Mouse (Mus musculus): Measurements from ENCODE around the gene Aggf1.
"Not testable (repeated sequence)": the region's sequence is repeated elsewhere in the genome, so short reads cannot be mapped to it uniquely, and the experiment has no call there.

Aggf1 gene

DNA sequence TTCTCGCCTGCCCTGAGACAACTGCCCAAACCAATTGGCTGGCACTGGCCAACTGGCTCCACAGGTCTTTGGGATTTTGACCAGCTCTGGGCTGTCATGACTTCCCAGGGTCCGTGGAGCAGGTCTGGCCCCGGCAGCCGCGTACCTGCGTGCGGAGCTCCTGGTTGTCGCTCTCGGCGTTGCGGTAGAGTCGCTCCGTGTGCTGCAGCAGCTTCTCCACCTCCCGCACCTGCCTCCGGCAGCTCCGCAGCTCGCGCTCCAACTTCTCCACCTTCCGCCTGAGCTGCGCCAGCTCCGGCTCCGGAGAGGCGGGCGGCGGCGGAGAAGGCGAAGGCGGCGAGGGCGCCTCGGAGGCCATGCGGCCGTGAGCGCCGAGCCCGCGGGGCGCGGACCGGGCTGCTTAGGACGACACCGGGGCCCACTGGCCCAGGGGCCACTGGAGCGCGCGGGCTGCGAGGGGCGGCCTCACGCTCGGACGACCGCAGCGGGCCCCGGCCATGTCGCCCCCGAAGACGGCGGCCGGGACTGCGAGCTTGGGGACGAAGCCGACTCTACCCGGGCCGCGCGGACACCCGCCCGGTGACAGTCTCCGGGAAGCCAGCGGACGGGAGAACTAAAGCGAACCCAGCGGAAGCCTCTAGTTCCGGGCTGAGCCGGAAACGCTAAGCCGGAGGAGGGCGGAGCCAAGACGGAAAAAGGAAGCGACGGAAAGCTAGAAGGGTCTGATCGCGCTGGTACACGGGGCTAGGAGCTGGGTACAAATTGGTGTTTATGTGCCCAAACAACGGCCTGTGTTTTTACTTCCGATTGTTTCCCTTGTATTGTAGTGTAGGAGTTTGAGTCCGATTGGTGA is at the start of gene Aggf1:
Gene Aggf1 (minus strand): TSS at position 652 of the 853 bp plus-strand sequence.
- DNase-seq (ENCODE audit: low read depth, low spot score) = peak; percentile 90

DNA sequence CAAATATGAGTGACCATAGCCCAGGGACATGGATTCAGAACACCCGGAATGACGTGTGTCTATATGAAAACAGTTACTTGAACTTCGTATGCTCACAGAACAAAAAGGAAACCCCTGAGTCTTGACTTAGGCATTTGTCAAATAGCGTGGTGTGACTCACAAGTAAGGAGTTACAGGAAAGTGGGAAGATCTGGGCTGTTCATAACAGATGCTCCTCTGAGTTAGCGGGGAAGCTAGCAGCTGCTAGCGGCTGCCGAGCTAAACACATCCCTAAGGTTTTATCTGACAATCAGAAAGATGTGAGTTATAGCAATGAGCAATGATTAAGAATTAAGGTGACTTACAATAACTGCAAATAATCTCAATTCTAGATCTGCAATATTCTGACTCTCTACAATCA is 49.8 kb upstream of the Aggf1 start:
- DNase-seq (ENCODE audit: low read depth, low spot score) = no peak

DNA sequence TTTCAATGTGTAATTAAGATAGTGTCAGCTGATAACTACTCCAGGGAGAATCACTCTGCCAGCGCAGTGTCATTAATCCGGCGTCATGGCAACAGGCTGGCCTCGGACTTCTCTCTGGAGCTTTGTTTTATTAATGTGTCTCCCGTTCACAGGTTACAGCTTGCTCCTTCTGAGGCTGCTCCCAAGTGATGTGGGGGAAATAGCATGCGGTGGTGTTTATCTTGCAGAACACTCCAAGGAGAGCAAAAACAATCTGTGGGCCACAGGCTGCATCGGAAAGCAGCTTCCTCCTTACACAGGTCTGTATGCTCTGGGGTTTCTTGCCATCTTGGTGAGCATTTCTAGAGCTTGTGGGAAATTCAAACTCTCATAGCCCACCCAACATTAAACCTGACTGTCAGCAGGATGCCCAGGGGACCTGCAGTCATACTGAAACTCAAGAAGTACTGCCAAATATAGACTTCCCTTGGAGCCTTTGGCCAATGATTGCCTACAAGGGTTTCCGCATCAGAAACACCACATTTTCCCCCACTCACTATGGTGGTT is 44.1 kb upstream of the Aggf1 start:
- DNase-seq (ENCODE audit: low read depth, low spot score) = peak; percentile 17

DNA sequence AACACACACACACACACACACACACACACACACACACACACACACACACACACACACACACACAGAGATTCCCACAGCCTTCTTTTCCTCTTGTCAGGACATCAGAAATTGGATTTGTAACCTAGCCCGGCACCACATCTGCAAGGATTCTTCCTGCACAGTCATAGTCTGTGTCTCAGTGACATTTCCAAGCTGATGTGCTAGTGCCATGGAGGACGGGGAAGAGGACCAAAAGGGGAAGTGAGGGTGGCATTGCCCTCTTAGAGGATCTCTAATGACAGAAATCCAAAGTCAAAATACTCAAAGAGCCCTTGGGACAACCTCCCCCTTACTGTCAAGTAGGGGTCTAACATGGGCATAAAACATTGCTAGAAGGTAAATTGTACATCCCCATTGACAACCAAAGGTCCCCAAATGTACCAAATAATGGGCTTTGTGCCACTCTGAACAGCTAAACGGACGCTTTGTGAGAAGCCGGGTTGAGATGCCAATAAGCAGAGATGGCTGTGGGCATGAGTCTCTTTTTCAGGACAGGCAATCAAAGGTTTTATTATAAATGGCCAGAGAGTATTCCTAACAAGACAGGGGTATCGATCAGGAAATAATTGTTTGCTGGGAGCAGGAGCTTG is 43.5 kb upstream of the Aggf1 start:
- DNase-seq (ENCODE audit: low read depth, low spot score) = no peak

DNA sequence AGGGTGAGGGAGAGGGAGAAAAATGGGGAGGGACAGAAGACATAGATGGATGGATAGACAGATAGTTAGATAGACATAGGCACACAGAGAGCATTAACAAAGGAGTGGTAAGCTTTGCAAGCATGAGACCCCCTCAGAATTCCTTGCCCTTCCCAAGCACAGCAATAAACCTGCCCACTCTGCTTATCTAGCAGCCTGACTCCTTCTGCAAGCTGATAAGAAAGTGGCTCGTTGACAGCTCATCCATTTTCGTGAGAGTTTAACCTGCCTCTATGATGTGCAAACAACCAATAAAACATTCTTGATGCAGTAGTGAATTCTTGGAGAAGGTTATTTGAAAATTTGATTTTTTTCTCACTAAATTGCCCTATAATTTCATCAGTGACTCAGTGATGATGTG is 37.1 kb upstream of the Aggf1 start:
- DNase-seq (ENCODE audit: low read depth, low spot score) = no peak

DNA sequence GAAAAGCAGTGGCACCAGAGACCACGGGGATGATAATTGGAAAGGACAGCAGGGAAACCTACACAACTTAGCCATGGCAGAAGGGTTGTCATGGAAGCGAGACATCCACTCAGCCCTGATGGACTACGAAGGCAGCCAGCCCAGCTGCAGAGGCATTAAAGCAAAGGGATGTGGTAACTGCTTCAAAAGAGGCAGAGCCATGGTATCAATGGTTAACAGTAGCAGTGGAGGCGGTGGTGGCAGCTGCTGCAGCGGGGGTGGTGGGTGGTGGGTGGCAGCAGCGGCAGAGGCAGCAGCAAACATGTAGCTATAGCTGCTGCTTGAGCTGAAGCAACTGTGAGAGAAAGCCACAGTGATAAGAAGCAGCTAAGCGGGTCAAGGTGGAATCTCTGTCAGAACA is 18.1 kb upstream of the Aggf1 start:
- peak; percentile 19 for DNase-seq (ENCODE audit: low read depth, low spot score)

DNA sequence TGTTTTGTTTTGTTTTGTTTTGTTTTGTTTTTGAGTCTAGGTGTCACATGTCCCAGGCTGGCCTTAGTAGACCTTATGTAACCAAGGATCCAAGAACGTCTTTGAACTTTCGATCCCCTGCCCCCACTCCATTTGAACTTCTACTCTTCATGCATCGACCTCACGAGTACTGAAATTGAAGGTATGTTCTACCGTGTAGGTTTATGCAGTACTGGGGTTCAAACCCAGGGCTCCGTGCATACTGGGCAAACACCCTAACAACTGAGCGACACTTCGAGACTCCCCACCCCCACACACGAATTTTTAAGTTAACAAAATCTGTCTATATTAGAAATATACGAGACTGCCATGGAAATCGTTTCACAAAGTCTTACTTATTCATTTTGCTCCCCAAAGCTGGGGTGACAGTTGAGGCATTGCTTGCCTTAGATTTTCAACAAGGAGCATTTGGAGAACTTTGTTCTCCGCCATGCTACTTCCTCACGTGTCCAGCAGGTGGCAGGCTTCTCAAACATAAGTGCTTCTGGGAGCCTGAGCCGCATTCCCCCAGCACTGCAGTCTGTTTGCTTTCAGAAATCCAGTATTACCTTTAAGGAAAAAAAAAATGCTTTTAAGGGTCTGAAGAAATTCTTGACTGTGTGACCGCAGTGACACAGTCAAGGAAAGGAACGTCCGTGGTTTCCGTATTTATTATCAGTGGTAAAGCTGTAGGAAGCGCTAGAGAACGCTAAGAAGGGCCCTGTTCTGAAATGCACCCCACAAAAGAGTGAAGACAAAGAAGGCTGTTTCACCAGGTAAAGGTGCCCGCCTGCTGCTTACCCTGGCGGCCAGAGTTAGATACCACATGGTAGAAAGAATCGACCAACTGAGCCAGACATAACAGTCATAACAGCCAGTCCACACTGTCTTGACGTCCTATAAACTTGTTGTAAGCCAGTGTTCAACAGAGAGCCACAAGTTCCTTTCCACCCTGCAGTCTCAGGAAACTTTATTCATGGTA is 15.0 kb upstream of the Aggf1 start:
- DNase-seq (ENCODE audit: low read depth, low spot score) = peak; percentile 76

DNA sequence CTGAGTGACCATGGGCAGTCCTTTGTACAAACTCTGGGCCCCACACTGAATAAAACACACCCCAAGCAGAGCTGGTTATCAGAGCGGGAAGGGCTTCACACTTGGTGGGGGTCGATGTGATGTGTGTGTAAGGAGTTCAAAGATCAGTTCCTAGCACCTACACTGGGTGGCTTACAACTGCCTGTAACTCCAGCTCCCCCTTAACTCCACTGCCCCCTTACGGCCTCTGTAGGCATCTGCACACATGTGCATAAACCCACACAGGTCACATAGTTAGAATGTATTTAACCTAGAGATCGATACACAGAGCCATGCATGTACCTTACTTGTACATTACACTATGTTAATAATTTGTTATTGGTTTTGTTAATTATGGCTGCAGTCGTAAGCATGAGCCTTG is 13.1 kb upstream of the Aggf1 start:
- DNase-seq (ENCODE audit: low read depth, low spot score) = no peak

DNA sequence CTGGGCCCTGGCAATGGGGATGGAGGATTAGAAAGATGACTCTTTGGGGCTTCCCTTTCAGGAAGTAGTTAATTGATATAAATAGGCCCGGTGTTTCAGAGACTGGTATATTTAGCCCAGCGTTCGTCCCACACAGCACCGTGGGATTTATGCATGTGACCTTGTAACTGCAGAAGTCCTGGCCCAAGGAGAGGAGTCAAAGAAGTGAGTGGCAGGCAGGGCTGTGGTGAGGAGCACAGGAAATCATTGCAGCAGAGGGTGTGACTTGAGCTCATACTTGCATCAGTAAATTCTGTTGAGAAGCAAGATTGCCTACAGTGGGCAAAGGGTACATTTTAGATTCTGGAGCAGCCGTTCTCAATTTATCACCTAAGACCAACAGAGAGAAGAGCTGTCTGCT is 7.3 kb upstream of the Aggf1 start:
- DNase-seq (ENCODE audit: low read depth, low spot score) = no peak

DNA sequence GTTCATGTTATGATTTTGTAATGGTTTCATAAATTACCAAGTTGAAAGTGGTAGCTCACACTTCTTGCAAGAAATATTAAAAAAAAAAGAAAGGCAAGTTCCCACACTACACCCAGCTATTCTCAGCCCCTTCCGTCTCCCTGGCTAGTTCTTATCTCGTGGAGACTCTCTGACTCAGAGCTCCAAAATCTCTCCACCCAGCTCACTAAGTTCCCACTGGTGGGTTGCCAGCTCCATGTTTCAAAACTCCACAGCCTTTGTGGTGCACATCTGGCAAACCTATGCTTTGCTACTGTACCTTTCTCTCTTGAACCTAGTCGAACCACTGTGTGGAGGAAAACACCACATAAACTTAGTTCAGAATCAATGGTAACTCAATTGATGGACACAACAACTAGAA is 3.5 kb upstream of the Aggf1 start:
- no peak for DNase-seq (ENCODE audit: low read depth, low spot score)

DNA sequence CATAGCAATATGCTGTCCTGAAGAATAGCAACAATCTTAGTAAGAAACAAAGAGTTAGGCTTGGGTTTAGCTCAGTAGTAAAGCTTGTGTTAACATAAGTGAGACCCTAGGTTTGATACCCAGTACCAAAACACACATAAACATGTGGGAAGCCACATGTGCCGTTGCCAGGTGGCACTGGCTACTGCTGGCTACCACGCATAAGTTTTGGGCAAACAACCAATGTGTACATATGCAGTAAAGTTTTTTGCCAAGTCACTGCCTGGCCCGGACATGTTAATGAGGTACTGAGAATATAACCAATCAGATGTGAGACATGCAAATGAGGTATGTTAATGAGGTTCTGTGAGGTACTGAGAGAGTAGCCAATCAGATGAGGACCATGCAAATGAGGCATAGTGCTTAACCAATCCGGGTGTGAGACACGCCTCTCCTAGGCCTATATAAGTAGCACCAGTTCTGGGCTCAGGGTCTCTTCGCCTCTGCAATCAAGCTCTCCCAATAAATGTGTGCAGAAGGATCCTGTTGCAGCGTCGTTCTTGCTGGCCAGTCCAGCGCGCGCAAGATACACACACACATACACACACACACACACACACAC is 1.6 kb upstream of the Aggf1 start:
- not testable (repeated sequence) for DNase-seq (ENCODE audit: low read depth, low spot score)

DNA sequence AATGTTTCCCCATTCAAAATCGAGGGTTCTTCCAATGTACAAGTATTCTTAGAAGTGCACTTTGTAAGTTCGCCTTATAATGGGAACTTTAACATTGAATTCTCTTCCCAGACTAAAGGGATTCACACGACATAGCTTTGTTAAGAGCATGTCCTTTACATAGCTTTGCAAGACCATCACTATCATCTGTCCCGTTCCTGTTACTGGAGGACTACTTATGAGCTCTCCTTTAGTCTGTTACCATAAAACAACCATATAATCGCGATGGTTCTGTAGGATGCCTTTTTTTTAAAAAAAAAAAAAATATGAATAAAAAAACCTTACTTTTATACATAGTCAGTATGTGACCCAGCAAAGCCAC is 382 bp upstream of the Aggf1 start:
- no peak for DNase-seq (ENCODE audit: low read depth, low spot score)

DNA sequence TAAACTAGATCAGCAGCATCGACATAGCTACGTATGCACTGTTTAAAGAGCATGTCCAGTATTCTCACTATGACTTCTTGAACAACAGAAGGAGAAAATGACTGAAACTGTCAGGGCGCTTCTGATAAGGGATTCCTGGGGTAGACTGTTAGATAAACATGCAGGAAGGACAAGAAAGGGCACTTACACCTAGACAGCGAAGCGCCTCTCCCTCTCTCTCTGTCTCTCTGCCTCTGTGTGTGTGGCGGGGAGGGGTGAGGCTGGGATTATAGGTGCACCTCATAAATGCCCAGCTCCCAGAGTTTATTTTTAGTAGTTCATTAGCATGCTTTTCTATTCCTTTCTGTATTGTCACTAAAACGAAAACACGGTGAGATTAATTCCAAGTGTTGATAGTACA is 8.8 kb downstream of the Aggf1 start:
- no peak for DNase-seq (ENCODE audit: low read depth, low spot score)

DNA sequence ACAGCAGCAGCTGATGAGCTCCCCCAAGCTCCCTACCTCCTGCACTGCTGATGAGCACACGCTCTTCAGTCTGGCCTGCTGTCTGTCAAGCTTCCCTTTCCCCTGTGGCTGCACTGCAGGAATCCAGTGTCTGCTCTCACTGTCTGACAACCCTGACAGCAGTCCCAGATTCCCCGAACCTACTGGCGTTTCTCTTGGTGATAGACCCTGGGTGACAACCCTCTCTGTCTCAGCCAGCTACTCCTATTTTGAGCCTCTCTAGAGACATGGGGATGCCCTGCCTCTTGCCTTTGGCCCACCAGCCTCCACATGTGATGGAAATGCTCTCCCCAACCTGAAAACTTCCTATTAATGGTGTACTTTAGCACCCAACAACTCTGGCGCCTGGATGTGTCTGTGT is 11.7 kb downstream of the Aggf1 start:
- no peak for DNase-seq (ENCODE audit: low read depth, low spot score)

DNA sequence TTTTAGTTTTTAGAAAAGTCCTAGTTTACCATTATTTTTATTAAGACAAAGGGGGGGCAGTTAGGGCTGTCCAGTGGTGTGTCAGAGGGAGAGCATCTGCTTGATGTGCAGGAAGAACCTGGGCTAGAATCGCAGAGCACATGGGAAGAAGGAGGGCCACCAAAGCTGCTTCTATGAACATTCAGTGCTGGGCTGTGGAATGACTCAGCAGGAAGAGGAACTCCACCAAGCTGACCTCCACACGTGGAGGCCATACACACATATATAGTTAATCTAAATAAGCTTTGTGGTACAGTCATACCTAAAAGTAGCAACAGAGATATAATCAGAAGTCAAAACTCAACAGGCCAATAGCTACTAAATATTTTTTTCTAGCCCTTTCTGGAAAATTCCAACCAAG is 16.9 kb downstream of the Aggf1 start:
- no peak for DNase-seq (ENCODE audit: low read depth, low spot score)

DNA sequence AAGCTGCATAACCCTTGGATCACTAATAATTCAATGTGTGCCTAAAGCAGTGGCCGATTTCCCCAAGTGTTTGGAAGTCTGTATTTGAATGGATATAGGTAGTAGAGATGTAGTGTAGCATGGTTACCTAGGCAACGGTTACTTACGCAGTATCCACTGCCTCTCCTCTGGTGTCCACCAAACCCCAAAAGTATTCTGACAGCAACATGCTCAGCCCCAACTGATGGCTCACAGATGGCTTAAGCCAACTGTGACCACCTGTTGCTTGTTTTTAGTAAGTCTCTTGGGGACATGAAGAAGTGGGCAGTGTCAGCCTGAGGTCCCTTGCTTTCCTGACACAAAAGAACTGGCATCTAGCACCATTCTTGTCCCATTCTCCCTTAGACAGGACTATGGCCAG is 26.7 kb downstream of the Aggf1 start:
- no peak for DNase-seq (ENCODE audit: low read depth, low spot score)

DNA sequence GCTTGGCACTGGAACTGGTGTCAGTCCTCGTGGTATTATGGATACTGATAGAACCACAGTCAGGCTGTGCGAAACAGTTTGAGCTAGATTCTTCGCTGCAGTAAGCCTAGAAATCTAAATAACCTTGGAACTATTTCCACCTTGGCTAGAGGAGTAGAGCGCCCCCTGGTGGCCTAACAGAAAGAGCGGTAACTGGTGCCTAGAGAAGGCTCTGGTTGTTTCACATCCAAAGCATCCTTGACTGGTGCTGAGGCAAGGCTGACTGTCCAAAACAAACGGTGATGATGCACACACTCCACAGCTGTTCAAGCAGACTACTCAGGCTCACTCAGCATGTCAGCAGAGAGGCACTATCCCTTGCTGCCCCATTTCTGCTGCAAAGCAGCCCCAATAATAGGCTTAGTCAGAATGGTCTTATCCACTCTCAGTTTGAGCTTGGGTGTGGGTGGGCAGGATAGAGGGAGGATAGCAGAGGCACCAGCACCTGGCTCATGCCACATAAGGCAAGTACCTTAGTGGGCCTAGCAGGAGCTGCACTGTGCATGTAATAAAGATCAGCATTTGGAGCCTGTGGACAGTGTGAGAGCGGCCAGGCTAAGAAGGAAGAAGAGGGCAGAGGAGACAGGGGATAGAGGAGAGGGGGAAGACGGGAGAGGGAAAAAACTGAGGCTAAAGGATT is 28.0 kb downstream of the Aggf1 start:
- DNase-seq (ENCODE audit: low read depth, low spot score) = peak; percentile 49

DNA sequence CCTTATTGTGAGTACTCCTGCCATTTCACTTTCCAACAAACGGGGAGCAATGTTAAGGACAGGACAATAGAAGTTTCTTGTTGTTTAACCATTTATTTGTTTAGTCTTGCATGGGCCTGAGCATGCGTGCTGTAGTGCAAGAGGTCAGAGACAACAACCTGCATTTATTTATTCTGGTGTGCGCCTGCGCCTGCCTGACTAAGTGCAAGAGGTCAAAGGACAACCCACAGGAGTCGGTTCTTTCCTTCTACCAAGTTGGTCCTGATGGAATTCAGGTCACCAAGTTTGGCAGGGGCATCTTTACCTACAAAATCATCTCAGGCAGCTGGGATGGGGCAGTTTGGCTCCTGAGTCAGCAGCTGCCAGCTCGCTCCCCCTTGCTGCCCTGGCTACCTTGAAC is 29.3 kb downstream of the Aggf1 start:
- no peak for DNase-seq (ENCODE audit: low read depth, low spot score)

DNA sequence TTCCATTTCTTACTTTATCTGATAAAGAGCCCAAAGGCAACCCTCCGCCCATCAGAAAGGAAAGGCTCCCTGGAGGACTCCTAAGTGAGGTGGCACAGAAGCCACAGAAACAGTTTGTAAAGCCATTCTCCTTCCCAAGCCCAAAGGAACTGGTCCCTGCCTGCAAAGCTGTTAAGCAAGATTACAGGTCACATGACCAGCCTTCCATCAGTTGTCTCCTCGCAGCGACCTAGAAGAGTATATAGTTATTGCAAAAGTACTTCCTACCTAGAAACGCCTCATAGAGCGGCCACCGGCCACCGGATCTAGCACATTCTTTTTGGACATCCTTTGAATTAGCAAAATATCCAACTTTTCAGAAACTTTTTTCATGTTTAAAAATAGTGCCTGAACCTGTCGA is 31.7 kb downstream of the Aggf1 start:
- no peak for DNase-seq (ENCODE audit: low read depth, low spot score)

DNA sequence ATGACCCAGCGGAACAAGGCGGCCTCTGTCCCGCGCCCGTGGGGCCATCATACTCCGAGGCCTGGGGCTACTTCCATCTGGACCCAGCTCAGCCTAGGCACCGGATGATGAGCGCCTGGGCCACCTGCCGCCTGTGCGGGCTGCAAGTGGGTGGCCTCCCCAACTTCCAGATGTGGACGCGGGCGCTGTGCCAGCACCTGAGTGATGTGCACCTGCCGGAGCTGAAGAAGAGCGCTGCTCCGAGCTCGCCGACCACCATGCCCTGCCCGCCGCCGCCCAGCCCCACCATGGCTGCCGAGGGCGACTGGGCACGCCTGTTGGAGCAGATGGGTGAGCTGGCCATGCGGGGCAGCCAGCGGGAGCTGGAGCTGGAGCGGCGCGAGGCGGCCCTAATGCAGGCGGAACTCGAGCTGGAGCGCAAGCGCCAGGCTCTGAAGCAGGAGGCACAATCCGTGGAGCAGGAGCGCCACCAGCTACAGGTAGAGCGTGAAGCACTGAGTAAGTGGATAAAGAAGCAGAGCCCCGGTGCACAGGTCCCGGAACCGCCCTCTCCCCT is 39.0 kb downstream of the Aggf1 start:
- no peak for DNase-seq (ENCODE audit: low read depth, low spot score)
